Mouse (Mus musculus) limb, embryonic 11.5 days (tissue): Measurements from ENCODE around the gene Psmd7. TPM values are rescaled to one million over a fixed set of nuclear protein-coding genes. Genes with fewer than 3 reads are reported as not detected.
A peak's percentile ranks its signal among the peaks of the same experiment; 100 is the strongest.
"Not testable (repeated sequence)": the region's sequence is repeated elsewhere in the genome, so short reads cannot be mapped to it uniquely, and the experiment has no call there.

ENCODE experiments used
- ATAC-seq: fragments of 200-750 bp; cut with Nextera tagmentation; 2 replicates; pipeline ENCODE4 v1.8.0; 2017; ENCODE audit warnings: low read depth; ENCODE audit not compliant: insufficient number of reproducible peaks, low FRiP score, low TSS enrichment
- DNase-seq: peaks from one replicate; pipeline ENCODE4 v3.0.0-alpha.2; 2015; ENCODE audit warnings: low spot score
- H3K27ac ChIP-seq: fragments of 300-500 bp; sonication (generic); replicated peaks from 2 replicates; pipeline ENCODE4 v1.5.1; 2014; ENCODE audit warnings: low read depth, mild to moderate bottlenecking, low read length
- H3K27me3 ChIP-seq: fragments of 300-500 bp; sonication (generic); 2 replicates; pipeline ENCODE4 v1.6.1; 2014; ENCODE audit warnings: mild to moderate bottlenecking, low read length, mixed read lengths; ENCODE audit not compliant: control insufficient read depth, insufficient read depth
- H3K36me3 ChIP-seq: fragments of 300-500 bp; sonication (generic); 2 replicates; pipeline ENCODE4 v1.6.1; 2014; ENCODE audit warnings: mild to moderate bottlenecking, low read length, moderate library complexity, mixed read lengths; ENCODE audit not compliant: control insufficient read depth, insufficient read depth
- H3K4me1 ChIP-seq: fragments of 300-500 bp; sonication (generic); 2 replicates; pipeline ENCODE4 v1.6.1; 2014; ENCODE audit warnings: low read length, mixed read lengths; ENCODE audit not compliant: control insufficient read depth, insufficient read depth
- H3K4me2 ChIP-seq: fragments of 300-500 bp; sonication (generic); 2 replicates; pipeline ENCODE4 v1.6.1; 2014; ENCODE audit warnings: low read depth, mild to moderate bottlenecking, moderate library complexity; ENCODE audit not compliant: severe bottlenecking
- H3K4me3 ChIP-seq: fragments of 300-500 bp; sonication (generic); 2 replicates; pipeline ENCODE4 v1.5.1; 2014; ENCODE audit warnings: low read depth, low read length
- H3K9ac ChIP-seq: fragments of 300-500 bp; sonication (generic); 2 replicates; pipeline ENCODE4 v1.6.1; 2014; ENCODE audit warnings: mild to moderate bottlenecking, low read length
- H3K9me3 ChIP-seq: fragments of 300-500 bp; sonication (generic); 2 replicates; pipeline ENCODE4 v1.6.1; 2016; ENCODE audit warnings: low read length; ENCODE audit not compliant: control insufficient read depth
- WGBS: fragments of 180-500 bp; shearing (Covaris S2); extraction: QIAGEN DNeasy Blood & Tissue Kit; methylation state at CpG from one replicate; pipeline ENCODE4 v1.1.7; 2014; 5-methylcytosine and 5-hydroxymethylcytosine counted together
- polyA plus RNA-seq: library from polyadenylated mRNA; unstranded; fragments of >200 nt; fragmentation: Nextera tagmentation; extraction: Ambion mirVana; gene quantifications from 2 replicates; pipeline ENCODE4 v1.2.1, GENCODE M21; 2014

Psmd7 gene
- 409 and 415 TPM in 2 replicates for polyA plus RNA-seq

DNA sequence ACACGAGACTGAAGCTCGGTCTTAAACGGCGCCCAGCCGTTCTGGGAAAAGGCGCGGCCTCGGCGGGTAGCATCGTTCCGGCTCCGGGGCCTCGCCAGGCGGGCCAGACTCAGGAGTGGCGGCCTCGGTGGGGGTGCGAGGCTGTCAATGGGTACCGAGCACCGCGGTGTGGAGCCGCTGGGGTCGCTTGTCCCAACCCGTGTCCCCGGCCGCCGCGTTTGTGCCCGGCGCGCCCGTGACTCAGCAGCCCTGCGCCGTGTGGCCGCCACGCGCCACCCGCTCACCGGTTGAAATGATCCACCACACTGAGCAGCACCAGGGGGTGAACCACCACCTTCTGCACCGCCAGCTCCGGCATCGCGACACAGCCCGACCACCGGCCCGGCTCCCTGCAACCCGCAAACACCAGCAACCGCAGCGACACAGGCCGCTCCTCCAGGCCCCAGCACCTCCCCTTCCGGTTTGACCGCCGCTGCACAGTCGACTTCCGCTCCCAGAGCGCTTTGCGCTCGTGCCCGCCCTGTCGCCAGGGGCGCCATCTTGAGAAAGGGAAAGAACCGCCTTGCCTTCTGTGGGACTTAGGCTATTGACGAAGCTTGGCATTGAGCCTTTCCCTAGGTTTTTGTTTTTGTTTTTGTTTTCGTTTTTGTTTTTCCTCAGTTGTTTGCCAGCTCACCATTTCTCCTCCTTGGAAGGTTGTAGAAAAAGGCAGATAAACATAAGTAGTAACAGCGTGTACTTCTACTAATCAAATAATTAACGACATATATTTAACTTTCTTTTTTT, at the start of gene Psmd7:
Psmd7 (minus strand) TSS at position 470 of the 786 bp plus-strand sequence.
- H3K27ac ChIP-seq, result peak within 1 kb of the TSS; percentile 23
- no peaks in the 10 kb centered on the region for H3K27me3 ChIP-seq
- peak within 1 kb of the TSS; percentile 91 for H3K9ac ChIP-seq
- no peaks in the 10 kb centered on the region for H3K9me3 ChIP-seq
- no peaks in the 10 kb centered on the region for H3K4me1 ChIP-seq
- ATAC-seq (peak; percentile 91), DNase-seq (peak; percentile 96)
- H3K36me3 ChIP-seq, result peaks cover 17% of the 10 kb centered on the region
- 1% methylated on average over 65 of the region's 65 CpGs for WGBS
- H3K4me2 ChIP-seq, result peak within 1 kb of the TSS; percentile 63
- H3K4me3 ChIP-seq, result peak within 1 kb of the TSS; percentile 76

DNA sequence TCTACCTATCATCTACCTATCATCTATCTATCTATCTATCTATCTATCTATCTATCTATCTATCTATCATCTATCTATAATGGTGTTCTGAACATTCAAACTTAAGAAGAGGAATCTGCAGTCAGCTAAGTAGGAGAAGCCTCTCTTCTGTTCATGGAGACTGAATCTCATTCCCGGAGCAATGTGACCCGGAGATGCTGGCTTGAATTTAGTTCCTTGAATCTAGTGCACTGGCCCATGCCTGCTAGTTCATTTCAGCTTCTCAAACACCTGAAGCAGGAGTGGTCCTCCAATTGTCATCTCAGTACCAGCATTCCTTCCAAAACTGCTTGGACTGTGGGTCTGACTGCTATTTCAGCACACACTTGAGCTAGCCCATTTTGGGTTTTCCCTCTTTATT, 45.5 kb upstream of the Psmd7 start:
- no peak for DNase-seq
- H3K4me1 ChIP-seq, result no peaks in the 10 kb centered on the region
- H3K27me3 ChIP-seq, result no peaks in the 10 kb centered on the region
- no peak overlapping the region for H3K9ac ChIP-seq
- H3K36me3 ChIP-seq, result no peaks in the 10 kb centered on the region
- no peak overlapping the region for H3K4me3 ChIP-seq
- no peak overlapping the region for H3K27ac ChIP-seq
- ATAC-seq, result no peak
- no peaks in the 10 kb centered on the region for H3K9me3 ChIP-seq
- H3K4me2 ChIP-seq, result no peak overlapping the region
- WGBS, result 95% methylated on average over 2 of the region's 2 CpGs

DNA sequence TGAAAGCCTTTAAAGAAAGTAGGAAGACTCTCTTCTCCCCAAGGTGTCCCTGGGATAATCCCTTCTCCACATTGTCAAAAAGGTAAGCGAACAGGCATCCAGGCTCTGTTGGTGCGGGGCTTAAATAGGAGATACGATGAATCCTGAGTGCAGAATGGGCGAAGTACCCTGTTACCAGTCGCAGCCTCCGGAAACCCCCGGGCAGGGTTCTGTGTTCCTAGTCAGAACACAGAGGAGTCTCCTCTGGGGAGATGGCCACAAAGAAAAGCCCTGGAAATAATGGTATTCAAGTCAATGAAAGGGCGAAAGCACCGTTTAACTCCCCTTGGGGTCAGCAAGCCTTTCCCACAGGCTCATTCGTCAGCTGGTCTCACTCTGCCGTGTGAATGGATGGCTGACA, 41.4 kb upstream of the Psmd7 start:
- Histone ChIP-seq H3K27me3 (no peaks in the 10 kb centered on the region), H3K9me3 (no peaks in the 10 kb centered on the region), H3K4me1 (no peaks in the 10 kb centered on the region), H3K4me3 (no peak overlapping the region), H3K36me3 (no peaks in the 10 kb centered on the region), H3K9ac (no peak overlapping the region), H3K4me2 (no peak overlapping the region), H3K27ac (no peak overlapping the region)
- DNase-seq (no peak), ATAC-seq (no peak)
- WGBS, result 85% methylated on average over 11 of the region's 11 CpGs

DNA sequence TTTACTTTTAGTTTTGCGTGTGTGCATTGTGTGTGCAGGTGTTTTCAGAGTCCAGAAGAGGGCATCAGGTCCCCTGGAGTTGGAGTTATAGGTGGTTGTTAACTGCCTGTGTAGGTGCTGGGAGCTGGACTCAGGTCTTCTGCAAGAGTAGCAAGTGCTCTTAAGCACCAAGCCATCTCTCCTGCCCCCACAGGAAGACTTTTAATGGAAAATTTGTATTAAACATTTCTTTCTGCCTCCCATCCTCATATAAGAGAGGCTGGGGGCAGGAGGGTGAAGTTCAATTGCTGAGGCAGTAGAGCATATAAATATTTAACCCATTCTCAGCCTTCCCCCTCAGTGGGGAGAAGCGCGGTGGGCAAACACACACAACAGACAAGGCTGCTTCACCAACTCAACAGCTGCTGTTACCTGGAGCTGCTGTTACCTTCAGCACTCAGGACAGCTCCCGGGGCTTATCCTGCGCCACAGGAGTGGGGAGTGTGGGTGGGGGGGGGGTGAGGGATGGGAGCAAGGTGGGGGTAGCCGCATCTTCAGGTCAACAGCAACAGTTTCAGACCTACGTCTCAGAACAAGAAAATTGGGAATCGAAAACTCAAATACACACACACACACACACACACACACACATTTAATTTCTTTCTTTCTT, 40.4 kb upstream of the Psmd7 start:
- no peak overlapping the region for H3K4me2 ChIP-seq
- WGBS, result 60% methylated on average over 8 of the region's 8 CpGs
- peak; percentile 70 for DNase-seq
- no peaks in the 10 kb centered on the region for H3K27me3 ChIP-seq
- ATAC-seq, result no peak
- no peaks in the 10 kb centered on the region for H3K36me3 ChIP-seq
- H3K9me3 ChIP-seq, result no peaks in the 10 kb centered on the region
- no peak overlapping the region for H3K27ac ChIP-seq
- no peaks in the 10 kb centered on the region for H3K4me1 ChIP-seq
- H3K9ac ChIP-seq, result no peak overlapping the region
- H3K4me3 ChIP-seq, result no peak overlapping the region

GRCm38 (mm10) chr8:107627881-107628280, 39.6 kb upstream of the Psmd7 start:
- no peak for DNase-seq
- no peaks in the 10 kb centered on the region for H3K27me3 ChIP-seq

DNA sequence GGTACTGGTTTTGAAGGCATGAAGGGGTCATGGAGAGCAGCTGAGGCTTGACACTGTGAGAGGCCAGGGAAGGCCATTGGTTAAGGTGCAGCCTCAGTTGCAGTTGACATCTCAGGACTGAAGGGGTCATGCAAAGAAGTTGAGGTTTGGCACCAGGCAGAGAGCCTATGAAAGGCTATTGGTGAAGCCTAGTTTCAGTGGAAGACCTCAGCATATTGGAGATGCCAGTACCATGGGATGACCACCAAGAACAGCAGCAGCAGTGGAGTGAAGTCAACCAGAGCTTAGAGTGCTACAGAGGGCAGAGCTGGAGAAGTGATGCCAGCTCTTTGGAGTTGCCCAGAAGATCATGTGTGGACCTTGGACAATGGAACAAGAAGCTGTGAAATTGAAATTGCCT, 36.0 kb upstream of the Psmd7 start:
- H3K9ac ChIP-seq, H3K9me3 ChIP-seq, DNase-seq, H3K36me3 ChIP-seq, ATAC-seq, H3K4me1 ChIP-seq, H3K27ac ChIP-seq, H3K4me3 ChIP-seq, H3K4me2 ChIP-seq, H3K27me3 ChIP-seq: not testable (repeated sequence)

More at GRCm38 (mm10) chr8:107627881-107628280, 39.6 kb upstream of the Psmd7 start:
- H3K4me3 ChIP-seq, result no peak overlapping the region
- no peaks in the 10 kb centered on the region for H3K36me3 ChIP-seq
- H3K9ac ChIP-seq, result no peak overlapping the region
- ATAC-seq, result no peak
- H3K9me3 ChIP-seq, result no peaks in the 10 kb centered on the region
- 92% methylated on average over 9 of the region's 9 CpGs for WGBS
- no peak overlapping the region for H3K27ac ChIP-seq
- no peak overlapping the region for H3K4me2 ChIP-seq
- no peaks in the 10 kb centered on the region for H3K4me1 ChIP-seq

GRCm38 (mm10) chr8:107621930-107622623, 33.8 kb upstream of the Psmd7 start:
- no peak for ATAC-seq
- Histone ChIP-seq H3K4me1 (no peaks in the 10 kb centered on the region), H3K4me2 (no peak overlapping the region), H3K4me3 (no peak overlapping the region), H3K27me3 (no peaks in the 10 kb centered on the region), H3K9me3 (no peaks in the 10 kb centered on the region), H3K36me3 (no peaks in the 10 kb centered on the region), H3K9ac (no peak overlapping the region), H3K27ac (no peak overlapping the region)
- no peak for DNase-seq
- 91% methylated on average over 10 of the region's 10 CpGs for WGBS

- no peaks in the 10 kb centered on the region for H3K36me3 ChIP-seq
- ATAC-seq, result no peak
- H3K27me3 ChIP-seq, result no peaks in the 10 kb centered on the region
- no peak overlapping the region for H3K4me2 ChIP-seq
- H3K27ac ChIP-seq, result no peak overlapping the region
- no peak overlapping the region for H3K4me3 ChIP-seq
- no peak overlapping the region for H3K9ac ChIP-seq
- WGBS, result 77% methylated on average over 3 of the region's 3 CpGs
- no peaks in the 10 kb centered on the region for H3K4me1 ChIP-seq
- DNase-seq, result no peak
- no peaks in the 10 kb centered on the region for H3K9me3 ChIP-seq
Measured at GRCm38 (mm10) chr8:107621136-107621535, 32.9 kb upstream of the Psmd7 start.
